Mouse (Mus musculus): Measurements from ENCODE around the gene Dusp2. TPM values are rescaled to one million over a fixed set of nuclear protein-coding genes. Genes with fewer than 3 reads are reported as not detected.

The Dusp2 gene
- polyA plus RNA-seq, 1 experiment = 116 TPM

DNA sequence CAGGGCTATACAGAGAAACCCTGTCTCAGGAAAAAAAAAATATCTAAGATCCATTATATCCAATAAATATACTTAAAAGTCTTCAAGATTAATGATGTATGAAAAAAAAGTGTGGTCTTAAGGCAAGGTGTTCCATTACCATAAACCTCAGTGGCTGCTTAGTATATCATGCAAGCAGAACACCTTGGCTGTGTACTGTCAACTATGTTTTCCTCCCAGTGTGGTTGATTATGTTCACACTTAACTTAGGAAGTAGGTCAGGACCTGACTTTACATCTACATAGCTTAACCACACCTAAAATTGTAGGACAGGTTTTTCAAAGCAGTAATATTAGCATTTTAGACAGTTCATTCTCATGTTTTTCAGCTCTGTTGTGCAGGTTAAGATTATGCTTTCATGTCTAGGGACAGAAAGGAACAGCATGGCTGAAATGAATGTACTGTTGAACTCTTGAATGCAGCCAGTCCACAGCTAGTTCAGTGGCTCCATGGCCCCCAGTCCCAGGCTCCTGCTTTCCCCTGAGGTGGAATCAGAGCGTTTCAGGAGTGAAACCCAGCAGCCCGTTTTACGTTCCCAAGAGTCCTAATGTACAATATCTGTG is 31.2 kb upstream of the Dusp2 start:
- Histone ChIP-seq H3K27me3 (ENCODE audit: control insufficient read depth, insufficient read depth, low read length) (no peaks in the 10 kb centered on the region), H3K36me3 (ENCODE audit: control insufficient read depth, insufficient read depth, low read length) (no peaks in the 10 kb centered on the region), H3K27ac (ENCODE audit: insufficient read depth, low read length) (no peak overlapping the region), H3K4me3 (ENCODE audit: extremely low read depth, insufficient read depth, insufficient read length) (no peak overlapping the region), H3K4me1 (ENCODE audit: control insufficient read depth, insufficient read depth, insufficient read length) (peaks cover 4% of the 10 kb centered on the region; the same call in 1 of the 2 replicates)
- no peak for TF ChIP-seq CTCF (IDR thresholded peaks at IDR 0.05; ENCODE audit: extremely low read depth, insufficient read depth, insufficient read length, insufficient replicate concordance)
- no peak for DNase-seq (ENCODE audit: low read depth in 1 of 2, low spot score in 2 of 2)
- WGBS = 89% methylated on average over 3 of the region's 3 CpGs

DNA sequence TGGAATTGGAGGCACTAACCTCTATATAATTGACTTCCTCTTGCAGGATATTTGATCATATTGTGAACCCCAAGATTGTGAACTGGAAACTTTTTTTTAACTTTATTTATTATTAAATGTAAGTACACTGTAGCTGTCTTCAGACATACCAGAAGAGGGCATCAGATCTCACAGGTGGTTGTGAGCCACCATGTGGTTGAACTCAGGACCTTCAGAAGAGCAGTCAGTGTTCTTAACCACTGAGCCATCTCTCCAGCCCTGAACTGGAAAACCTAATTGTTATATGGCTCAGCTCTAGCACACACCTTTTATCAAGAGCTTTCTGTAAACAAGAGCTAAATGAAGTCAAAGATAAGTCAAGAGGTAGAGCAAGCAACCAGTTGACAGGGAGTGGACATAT is 29.8 kb upstream of the Dusp2 start:
- Histone ChIP-seq H3K27me3 (ENCODE audit: control insufficient read depth, insufficient read depth, low read length) (no peaks in the 10 kb centered on the region), H3K4me3 (ENCODE audit: extremely low read depth, insufficient read depth, insufficient read length) (no peak overlapping the region), H3K36me3 (ENCODE audit: control insufficient read depth, insufficient read depth, low read length) (no peaks in the 10 kb centered on the region), H3K4me1 (ENCODE audit: control insufficient read depth, insufficient read depth, insufficient read length) (peaks cover 13% of the 10 kb centered on the region; the same call in 1 of the 2 replicates), H3K27ac (ENCODE audit: insufficient read depth, low read length) (no peak overlapping the region)
- TF ChIP-seq CTCF (IDR thresholded peaks at IDR 0.05; ENCODE audit: extremely low read depth, insufficient read depth, insufficient read length, insufficient replicate concordance) (peak; percentile 22; the same call in 1 of the 2 replicates), POLR2A (IDR thresholded peaks at IDR 0.05; ENCODE audit: low read depth, low read length) (no peak)
- peak in 1 of 2 experiments; percentile 54 for DNase-seq (ENCODE audit: low read depth in 1 of 2, low spot score in 2 of 2)

DNA sequence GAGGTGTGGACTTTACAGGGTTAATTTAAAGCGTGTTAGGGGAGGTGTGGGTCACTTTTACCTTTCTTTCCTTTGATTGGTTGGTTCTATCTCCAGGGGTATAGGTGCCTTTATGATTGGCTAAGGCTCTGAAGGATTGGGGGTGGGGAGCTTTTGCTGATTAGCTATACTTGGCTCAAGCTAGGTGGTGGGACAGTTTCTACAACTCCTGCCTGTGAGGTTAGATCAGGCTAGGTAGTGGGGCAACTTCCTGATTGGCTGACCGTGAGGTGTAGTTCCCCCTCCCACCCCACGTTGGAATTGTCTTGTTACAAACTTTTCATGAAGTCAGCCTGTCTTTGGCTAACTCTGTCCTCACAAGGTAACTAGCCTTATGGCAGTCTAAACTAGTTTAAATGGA is 28.8 kb upstream of the Dusp2 start:
- Histone ChIP-seq H3K27me3 (ENCODE audit: control insufficient read depth, insufficient read depth, low read length) (no peaks in the 10 kb centered on the region), H3K4me1 (ENCODE audit: control insufficient read depth, insufficient read depth, insufficient read length) (peaks cover 13% of the 10 kb centered on the region; the same call in 1 of the 2 replicates), H3K36me3 (ENCODE audit: control insufficient read depth, insufficient read depth, low read length) (no peaks in the 10 kb centered on the region), H3K4me3 (ENCODE audit: extremely low read depth, insufficient read depth, insufficient read length) (no peak overlapping the region), H3K27ac (ENCODE audit: insufficient read depth, low read length) (no peak overlapping the region)
- 46% methylated on average over 3 of the region's 3 CpGs for WGBS
- DNase-seq (ENCODE audit: low read depth in 1 of 2, low spot score in 2 of 2) = no peak
- TF ChIP-seq CTCF (IDR thresholded peaks at IDR 0.05; ENCODE audit: extremely low read depth, insufficient read depth, insufficient read length, insufficient replicate concordance) (no peak), POLR2A (IDR thresholded peaks at IDR 0.05; ENCODE audit: low read depth, low read length) (no peak)

GRCm38 (mm10) chr2:127308660-127309059 is 27.3 kb upstream of the Dusp2 start:
- TF ChIP-seq CTCF (IDR thresholded peaks at IDR 0.05; ENCODE audit: extremely low read depth, insufficient read depth, insufficient read length, insufficient replicate concordance) (peak; percentile 49; the same call in 1 of the 2 replicates), POLR2A (IDR thresholded peaks at IDR 0.05; ENCODE audit: low read depth, low read length) (no peak)
- Histone ChIP-seq H3K27me3 (ENCODE audit: control insufficient read depth, insufficient read depth, low read length) (no peaks in the 10 kb centered on the region), H3K4me3 (ENCODE audit: extremely low read depth, insufficient read depth, insufficient read length) (no peak overlapping the region), H3K4me1 (ENCODE audit: control insufficient read depth, insufficient read depth, insufficient read length) (peaks cover 19% of the 10 kb centered on the region; the same call in 1 of the 2 replicates), H3K36me3 (ENCODE audit: control insufficient read depth, insufficient read depth, low read length) (no peaks in the 10 kb centered on the region), H3K27ac (ENCODE audit: insufficient read depth, low read length) (no peak overlapping the region)
- 86% methylated on average over 2 of the region's 2 CpGs for WGBS
- DNase-seq (ENCODE audit: low read depth in 1 of 2, low spot score in 2 of 2) = peak in 1 of 2 experiments; percentile 42

DNA sequence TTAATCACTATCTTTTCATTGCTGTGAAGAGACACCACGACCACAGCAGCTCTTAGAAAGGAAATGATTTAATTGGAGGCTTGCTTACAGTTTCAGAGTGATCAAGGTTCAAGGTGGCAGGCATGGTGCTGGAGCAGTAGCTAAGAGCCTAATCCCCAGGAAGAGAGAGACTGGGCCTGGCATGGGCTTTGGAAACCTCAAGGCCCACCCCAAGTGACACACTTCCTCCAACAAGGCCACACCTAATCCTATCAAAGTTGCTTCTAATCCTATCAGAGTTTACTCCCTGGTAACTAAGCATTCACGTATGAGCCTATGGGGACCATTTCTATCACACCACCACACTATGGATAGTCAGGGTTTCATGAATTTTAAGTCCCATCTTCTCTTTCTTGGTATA is 25.7 kb upstream of the Dusp2 start:
- H3K4me3 ChIP-seq (ENCODE audit: extremely low read depth, insufficient read depth, insufficient read length) = no peak overlapping the region
- no peaks in the 10 kb centered on the region for H3K36me3 ChIP-seq (ENCODE audit: control insufficient read depth, insufficient read depth, low read length)
- no peak for DNase-seq (ENCODE audit: low read depth in 1 of 2, low spot score in 2 of 2)
- 9% methylated on average over 2 of the region's 2 CpGs for WGBS
- no peak for TF ChIP-seq CTCF (IDR thresholded peaks at IDR 0.05; ENCODE audit: extremely low read depth, insufficient read depth, insufficient read length, insufficient replicate concordance)
- no peak for TF ChIP-seq POLR2A (IDR thresholded peaks at IDR 0.05; ENCODE audit: low read depth, low read length)
- H3K27me3 ChIP-seq (ENCODE audit: control insufficient read depth, insufficient read depth, low read length) = no peaks in the 10 kb centered on the region
- H3K4me1 ChIP-seq (ENCODE audit: control insufficient read depth, insufficient read depth, insufficient read length) = peaks cover 35% of the 10 kb centered on the region; the same call in 1 of the 2 replicates
- peak overlapping the region; percentile 34 for H3K27ac ChIP-seq (ENCODE audit: insufficient read depth, low read length)

GRCm38 (mm10) chr2:127310685-127311084 is 25.3 kb upstream of the Dusp2 start:
- Histone ChIP-seq H3K27me3 (ENCODE audit: control insufficient read depth, insufficient read depth, low read length) (no peaks in the 10 kb centered on the region), H3K4me3 (ENCODE audit: extremely low read depth, insufficient read depth, insufficient read length) (no peak overlapping the region), H3K36me3 (ENCODE audit: control insufficient read depth, insufficient read depth, low read length) (no peaks in the 10 kb centered on the region), H3K27ac (ENCODE audit: insufficient read depth, low read length) (peak overlapping the region; percentile 40), H3K4me1 (ENCODE audit: control insufficient read depth, insufficient read depth, insufficient read length) (peaks cover 36% of the 10 kb centered on the region; the same call in 1 of the 2 replicates)
- WGBS = 38% methylated on average over 7 of the region's 7 CpGs
- TF ChIP-seq CTCF (IDR thresholded peaks at IDR 0.05; ENCODE audit: extremely low read depth, insufficient read depth, insufficient read length, insufficient replicate concordance) (no peak), POLR2A (IDR thresholded peaks at IDR 0.05; ENCODE audit: low read depth, low read length) (no peak)
- DNase-seq (ENCODE audit: low read depth in 1 of 2, low spot score in 2 of 2) = peak in 1 of 2 experiments; percentile 24

DNA sequence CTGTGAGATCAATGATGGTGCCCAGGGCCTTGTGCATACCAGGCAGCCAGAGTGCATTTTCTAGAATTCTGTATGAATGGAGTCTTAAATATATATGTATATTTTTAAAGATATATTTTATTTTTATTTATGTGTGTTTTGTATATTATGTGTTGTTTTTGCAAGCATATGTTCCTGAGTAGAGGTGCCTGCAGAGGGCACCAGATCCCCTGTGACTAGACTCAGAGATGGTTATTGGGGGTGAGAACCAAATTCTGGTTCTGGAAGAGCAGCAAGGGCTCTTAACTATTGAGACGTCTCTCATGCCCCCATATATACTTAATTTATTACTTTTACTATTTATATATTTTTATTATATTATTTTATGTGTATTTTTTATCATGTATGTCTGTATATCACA is 24.8 kb upstream of the Dusp2 start:
- 83% methylated on average over 1 of the region's 1 CpGs for WGBS
- Histone ChIP-seq H3K27ac (ENCODE audit: insufficient read depth, low read length) (peak overlapping the region; percentile 40), H3K36me3 (ENCODE audit: control insufficient read depth, insufficient read depth, low read length) (no peaks in the 10 kb centered on the region), H3K27me3 (ENCODE audit: control insufficient read depth, insufficient read depth, low read length) (no peaks in the 10 kb centered on the region), H3K4me1 (ENCODE audit: control insufficient read depth, insufficient read depth, insufficient read length) (peaks cover 36% of the 10 kb centered on the region; the same call in 1 of the 2 replicates), H3K4me3 (ENCODE audit: extremely low read depth, insufficient read depth, insufficient read length) (no peak overlapping the region)
- no peak for DNase-seq (ENCODE audit: low read depth in 1 of 2, low spot score in 2 of 2)
- no peak for TF ChIP-seq POLR2A (IDR thresholded peaks at IDR 0.05; ENCODE audit: low read depth, low read length)
- no peak for TF ChIP-seq CTCF (IDR thresholded peaks at IDR 0.05; ENCODE audit: extremely low read depth, insufficient read depth, insufficient read length, insufficient replicate concordance)

Measured in spleen, adult 2 months (tissue).